Mouse (Mus musculus): ENCODE measurements around the gene Aar2.

DNA sequence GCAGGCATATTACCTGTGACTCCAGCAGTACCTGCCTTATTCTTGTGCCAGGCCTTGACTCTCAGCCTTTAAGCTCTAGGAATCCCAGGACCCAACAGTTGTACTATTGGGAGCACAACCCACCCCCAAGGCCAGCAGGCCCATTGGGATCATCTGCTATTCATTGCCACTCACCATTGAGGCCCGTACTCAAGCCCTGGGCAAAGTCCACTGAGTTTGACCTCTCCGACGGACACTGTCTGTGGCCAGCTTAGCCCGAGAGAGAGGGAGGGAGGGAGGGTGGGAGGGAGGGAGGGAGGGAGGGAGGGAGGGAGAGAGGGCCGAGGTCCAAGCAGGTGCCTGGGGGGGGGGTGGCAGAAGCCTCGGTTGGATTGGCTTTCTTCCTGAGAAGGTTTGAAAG lies 34.8 kb upstream of the Aar2 start:
- no peak for TF ChIP-seq POLR2A (IDR thresholded peaks at IDR 0.05; ENCODE audit: extremely low read depth, insufficient read depth, low read length)
- TF ChIP-seq CTCF (IDR thresholded peaks at IDR 0.05; ENCODE audit: low read depth, low read length): no peak
